Mouse (Mus musculus) liver, embryonic 14 days (tissue): ENCODE results near the gene Tm9sf1. TPM values are rescaled to one million over a fixed set of nuclear protein-coding genes. Genes with fewer than 3 reads are reported as not detected.

Experiments
- polyA plus RNA-seq: library from polyadenylated mRNA; depleted of rRNA; stranded (reverse); fragments of >200 nt; gene quantifications from 2 replicates; pipeline ENCODE4 v1.2.3, GENCODE M21; 2012; rRNA removed

Tm9sf1 gene
- 25.0 and 29.3 TPM in 2 replicates for polyA plus RNA-seq

DNA sequence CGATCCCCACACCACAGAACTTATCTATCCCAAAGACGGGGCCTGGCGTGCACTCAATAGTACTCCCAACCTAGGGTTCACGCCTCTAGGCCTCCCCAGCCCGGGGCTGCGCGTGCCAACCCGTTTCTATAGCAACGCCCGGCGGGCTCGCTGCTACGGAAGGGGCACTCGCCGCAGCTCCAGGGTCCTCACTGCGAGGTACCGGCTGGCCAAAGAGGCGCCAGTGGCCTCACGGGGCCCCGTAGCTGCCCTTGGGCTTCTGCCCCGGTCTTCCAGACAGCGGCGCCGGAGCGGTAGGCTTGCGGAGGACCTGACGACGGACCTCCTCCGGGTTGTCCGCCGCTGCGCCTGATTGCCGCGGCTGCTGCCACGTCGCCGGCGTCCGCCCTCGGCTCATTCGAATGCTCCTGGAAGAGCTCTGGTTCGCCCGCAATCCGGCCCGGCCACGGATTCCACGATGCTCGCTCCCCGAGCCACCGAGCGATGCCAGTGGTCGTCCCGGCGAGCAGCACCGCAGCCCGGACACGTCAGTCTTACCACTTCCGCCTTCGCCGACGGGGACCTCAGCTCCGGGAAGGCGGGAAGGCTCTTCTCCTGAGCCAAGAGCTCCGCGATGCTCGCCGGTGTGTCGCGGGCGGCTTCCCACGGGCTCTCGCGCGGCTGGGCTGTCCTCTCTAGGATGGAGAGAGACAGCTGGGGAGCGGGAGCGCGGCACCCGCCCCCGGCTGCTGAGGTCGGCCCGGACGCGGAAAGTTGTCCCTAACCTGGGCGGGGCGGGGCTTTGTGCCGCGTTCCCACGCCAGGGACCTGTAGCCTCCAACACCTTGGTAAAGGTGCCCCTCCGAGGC, at the start of gene Tm9sf1:
TSS of gene Tm9sf1 (minus strand) at position 747 of the 848 bp plus-strand sequence.

DNA sequence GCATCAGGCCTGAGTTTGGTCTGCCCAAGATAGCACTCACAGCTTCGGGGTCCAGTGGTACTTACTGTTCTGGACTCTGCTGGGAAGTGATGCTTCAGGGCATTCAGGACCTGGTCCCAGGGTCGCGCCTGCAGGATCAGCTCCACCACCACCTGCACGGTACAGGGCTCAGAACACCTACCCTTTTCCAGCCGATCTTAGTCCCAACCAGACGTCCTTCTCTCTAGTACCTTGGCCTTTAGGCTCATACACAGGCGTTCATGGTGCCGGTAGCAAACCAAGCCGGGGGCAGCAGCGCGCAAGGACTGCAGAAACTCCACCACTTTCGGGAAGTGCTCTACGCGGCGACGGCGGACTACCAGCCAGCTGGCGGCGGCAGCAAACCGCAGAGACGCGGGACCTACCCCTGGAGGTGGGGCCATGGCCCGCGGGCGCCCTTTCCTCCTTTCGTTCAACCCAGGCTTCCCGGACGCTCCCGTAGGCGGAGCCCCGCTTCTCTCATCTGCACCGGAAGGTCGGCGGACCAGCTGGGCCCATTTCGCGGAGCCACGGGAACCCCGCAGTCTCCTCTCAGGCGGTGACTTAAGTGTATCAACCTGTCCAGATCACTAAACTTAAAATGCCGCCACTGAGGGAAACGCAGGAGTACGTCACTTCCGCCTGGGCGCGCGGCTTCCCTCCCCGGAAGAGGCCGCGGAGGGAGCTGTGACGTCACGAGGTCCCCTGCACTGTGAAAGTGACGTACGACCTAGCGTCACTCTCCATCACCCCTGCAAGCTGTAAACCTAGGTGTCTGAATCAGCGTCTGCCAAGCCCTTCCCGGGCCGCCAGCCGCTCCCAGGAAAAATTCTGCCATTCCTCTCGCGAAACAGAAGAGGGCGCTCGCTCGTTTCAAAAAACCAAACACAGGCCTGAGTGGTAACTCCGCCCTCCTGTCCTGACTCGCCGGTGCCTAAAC, 37.8 kb upstream of the Tm9sf1 start, which contains the start of gene Tinf2:
TSS of gene Tinf2 (minus strand) at position 661 of the 958 bp plus-strand sequence.

DNA sequence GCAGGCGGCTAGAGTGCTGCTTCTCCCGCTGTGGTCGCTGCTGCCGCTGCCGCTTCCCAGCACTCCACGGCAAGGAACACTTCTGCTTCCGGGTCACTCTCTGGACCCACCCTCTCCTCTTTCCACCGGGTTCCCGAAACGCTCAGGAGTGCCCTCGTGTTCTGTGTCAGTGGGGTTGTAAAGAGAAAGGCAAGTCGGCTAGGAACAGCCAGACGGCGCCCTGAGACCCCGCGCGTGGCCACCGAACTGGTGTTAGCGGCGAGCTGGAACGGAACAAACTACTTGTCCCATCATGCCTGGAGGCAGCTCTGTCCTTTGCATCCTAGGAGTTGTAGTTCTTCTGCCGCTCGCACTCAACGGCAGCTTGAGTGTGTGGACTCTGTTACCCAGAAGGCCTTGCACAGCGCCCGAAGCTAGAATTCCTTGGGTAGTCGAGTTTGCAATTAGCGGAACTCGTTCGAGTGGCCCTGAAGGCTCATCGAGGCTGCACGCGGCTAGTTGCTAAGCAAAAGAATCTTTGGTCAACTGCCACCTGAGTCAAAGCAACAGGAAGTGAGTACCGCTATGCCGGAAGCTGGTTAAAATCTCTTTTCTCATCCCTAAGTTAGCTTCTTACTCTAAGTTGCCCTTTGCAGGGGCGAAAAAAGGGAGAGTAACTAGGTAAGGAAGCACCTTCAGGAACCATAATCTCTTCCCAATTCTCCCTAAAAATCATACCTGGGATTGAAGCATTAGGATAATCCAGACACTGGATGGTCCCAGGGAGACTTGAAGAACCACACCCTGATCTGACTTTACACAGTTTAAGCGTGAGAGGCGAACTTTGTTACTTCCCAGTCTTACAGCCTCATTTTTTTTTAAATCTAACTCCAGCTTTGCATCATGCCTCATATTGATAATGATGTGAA, 28.5 kb upstream of the Tm9sf1 start, which contains the start of the genes Gmpr2 and Nedd8:
TSS of gene Gmpr2 (plus strand) at position 109 of the 908 bp plus-strand sequence.
TSS of gene Nedd8 (minus strand) at position 292 of the 908 bp plus-strand sequence.

DNA sequence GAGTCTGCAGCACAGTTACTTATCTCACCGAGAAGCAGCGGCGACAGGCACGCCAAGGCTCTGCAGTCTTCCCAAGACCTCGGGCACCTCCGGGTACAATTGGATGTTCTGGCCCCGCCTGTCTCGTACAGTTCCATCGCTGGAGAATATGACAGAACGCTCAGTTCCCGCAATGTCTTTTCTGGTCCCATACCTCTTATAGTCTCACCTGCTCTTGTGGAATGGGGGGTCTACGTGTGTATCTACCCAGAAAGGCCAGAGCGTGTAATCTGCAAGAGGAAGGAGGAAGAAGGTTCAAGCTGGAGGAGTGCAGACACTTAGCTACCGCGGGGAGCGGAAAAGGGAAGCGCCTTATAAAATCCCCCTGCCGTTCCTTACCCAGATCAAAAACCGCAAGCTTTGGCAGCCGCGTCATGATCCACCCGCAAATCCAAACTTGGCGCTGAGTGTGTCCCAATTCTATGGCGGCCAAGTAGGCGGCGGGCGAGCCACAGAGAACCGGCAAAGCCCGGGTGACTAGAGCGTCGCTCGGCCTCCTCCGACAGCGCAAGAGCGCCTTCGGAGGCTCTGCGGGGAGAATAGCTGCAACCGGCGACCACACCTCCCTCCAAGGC, 16.5 kb upstream of the Tm9sf1 start, which contains the start of gene Mdp1:
TSS of gene Mdp1 (minus strand) at position 549 of the 614 bp plus-strand sequence.

DNA sequence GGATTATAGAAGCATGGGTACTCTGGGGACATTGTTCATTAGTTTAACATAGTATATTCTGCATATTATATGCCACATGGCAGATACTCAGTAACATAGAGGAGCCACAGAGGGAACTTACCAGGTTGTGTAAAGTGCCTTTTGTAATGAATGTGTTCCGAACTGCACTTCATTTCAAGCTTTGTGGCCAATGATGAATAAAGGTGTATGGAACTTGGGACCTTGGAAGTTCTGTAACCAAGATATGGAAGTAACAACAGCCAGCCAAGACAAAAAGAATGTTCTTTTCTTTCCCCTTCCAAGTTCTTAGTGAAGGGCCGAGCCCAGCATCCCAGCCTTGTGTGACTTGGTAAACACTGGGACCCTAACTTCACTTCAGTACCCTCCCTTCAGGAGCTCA, 6.3 kb upstream of the Tm9sf1 start, which contains the start of gene Tssk4:
TSS of gene Tssk4 (plus strand) at position 301 of the 400 bp plus-strand sequence.

DNA sequence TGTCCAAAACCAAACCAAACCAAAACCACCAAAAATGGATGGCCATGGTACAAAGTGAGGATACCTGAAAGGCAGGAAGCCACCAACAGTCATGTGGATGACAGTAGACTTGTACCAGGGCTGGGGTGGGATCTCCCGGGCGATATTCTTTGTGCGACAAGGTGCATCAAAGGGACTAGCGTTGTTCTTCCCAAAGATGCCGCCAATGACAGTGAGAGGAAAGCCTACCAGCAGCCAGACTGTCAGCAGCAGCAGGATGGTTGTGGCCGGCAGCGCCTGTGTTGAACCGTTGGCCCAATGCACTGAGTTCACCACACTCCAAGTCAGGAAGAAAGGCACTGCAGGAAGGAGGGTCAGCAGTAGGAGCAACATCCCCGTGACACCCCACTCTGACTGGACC, 5.8 kb downstream of the Tm9sf1 start, which contains the start of gene Gm49378:
TSS of gene Gm49378 (minus strand) at position 101 of the 400 bp plus-strand sequence.

DNA sequence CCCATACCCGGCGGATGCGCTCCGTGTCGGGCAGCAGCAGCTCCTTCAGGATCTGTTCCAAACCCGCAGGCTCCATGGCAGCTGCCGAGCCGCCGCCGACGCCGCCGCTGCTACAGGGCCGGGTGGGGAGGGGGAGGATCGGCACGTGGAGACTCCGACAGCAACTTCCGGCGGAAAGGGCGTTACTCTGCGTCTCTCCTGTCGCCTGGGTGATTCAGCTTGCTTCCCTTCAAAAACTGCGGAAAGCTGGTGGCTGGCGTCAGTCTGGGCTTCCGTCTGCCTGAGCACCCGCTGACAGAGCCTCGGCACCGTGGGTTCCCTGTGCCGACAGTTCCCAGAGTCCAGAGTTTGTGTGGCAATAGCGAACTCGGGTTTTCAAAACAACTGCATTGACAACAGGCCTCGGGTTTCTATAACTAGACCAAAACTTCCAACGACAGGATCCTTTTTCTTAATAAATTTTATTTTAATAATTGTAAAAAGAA, 8.0 kb downstream of the Tm9sf1 start, which contains the start of gene Ipo4:
TSS of gene Ipo4 (minus strand) at position 435 of the 485 bp plus-strand sequence.

DNA sequence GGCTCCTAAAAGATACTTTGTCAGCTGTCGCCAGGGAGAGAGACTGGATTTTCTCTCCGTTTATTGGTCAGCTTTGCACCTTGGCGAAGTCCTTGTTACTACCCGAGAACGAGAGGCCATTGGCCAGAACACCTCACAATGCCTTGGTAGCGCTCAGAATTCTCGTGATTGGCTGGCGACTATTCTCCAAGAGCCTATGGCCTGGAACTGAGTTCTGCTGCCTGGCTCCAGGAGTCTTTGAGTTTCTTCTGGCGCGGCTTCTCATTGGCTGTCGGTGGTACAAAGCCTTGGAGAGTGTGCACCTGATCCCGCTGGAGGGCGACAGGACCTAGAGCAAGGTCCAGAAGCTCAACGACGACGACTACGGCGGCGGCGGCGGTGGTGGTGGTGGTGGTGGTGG, 25.8 kb downstream of the Tm9sf1 start, which contains the start of gene Rec8:
TSS of gene Rec8 (plus strand) at position 216 of the 400 bp plus-strand sequence.

DNA sequence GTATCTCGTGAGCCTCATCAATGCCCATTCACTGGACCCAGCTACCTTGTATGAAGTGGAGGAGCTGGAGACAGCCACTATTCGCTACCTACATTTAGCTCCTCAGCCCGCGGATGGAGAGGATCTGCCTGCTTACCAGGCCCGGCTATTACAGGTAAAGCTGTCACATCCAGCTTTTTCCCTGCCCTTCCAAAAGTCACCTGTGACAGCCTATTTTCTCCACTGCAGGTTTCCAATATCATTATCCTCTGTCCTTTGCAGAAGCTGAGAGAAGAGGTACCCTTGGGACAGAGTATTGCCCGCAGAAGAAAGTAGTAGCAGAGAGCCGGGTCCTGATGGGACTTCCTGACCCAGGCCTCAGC, 40.4 kb downstream of the Tm9sf1 start, which contains the start of gene Irf9:
TSS of gene Irf9 (plus strand) at position 301 of the 362 bp plus-strand sequence.

DNA sequence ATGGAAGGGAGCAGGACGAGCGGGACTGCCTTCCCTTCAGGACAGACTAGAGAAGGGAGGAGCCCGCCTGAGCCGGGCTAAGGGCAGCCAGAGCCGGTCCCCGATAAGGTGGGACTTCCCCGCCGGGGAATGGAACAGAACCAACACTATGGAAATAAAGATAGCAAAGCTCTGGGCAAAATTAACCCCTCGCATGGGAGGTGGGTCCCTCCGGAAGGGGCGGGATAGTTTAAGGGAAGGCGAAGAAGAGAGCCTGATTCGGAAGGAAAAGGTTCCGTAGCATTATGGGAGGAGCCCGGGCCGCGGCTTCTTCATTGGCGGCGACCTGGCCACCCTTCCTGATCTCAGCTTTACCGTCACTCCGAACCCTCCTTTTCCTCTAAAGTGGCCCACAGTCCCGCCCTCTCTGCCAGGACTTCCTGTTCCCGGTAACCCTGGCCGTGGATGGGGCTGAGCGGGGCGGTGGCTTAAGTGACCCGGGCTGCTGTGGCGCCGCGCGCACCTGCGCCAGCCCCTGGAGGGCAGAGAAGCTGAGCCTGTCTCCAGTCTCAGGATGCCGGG, 52.2 kb downstream of the Tm9sf1 start, which contains the start of gene Rnf31:
TSS of gene Rnf31 (plus strand) at position 378 of the 561 bp plus-strand sequence.

DNA sequence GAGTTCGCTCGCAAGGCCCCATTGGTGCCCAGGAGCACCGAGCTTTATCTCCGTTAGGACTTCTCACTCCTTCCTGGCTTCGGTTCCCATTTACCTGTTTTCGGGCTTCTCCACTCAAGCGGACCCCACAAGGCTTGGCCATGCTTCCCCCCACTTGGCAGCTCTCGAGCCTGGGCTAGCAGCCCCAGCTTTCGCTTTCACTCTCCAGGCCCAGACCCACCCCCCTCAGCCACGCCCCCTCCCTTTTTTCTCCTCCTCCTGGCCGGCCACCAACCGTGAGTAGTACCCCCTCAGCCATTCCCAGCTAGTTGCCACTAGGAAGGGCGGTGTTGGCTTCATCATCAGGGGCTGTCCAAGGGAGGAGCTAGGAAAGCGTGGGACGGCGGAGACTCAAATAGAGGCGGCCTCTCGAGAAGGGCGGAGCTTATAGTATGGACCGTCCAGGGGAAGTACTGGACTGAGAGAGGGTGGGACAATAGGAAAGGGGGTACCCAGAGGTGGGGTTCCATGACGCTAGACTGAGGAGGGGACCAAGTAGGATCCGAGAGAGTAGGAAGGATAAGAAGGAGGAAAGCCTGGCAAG, 52.8 kb downstream of the Tm9sf1 start, which contains the start of gene Psme2:
TSS of gene Psme2 (minus strand) at position 366 of the 583 bp plus-strand sequence.

Other genes starting within 250 kb of the Tm9sf1 start
- gene Dhrs4, start 165.0 kb downstream of the Tm9sf1 start, polyA plus RNA-seq: 45.3 and 46.0 TPM in 2 replicates
- 2.0 and 2.3 TPM in 2 replicates for gene Carmil3, start 153.2 kb downstream of the Tm9sf1 start, polyA plus RNA-seq
- gene Cpne6, start 133.4 kb downstream of the Tm9sf1 start, polyA plus RNA-seq: 0.06 and 0.08 TPM in 2 replicates
- 0.01 TPM in 1 of 2 replicates, not detected in the other for gene Nrl, start 118.8 kb downstream of the Tm9sf1 start, polyA plus RNA-seq
- gene Pck2, start 103.5 kb downstream of the Tm9sf1 start, polyA plus RNA-seq: 21.6 and 22.1 TPM in 2 replicates
- gene Dcaf11, start 83.8 kb downstream of the Tm9sf1 start, polyA plus RNA-seq: 29.4 and 35.9 TPM in 2 replicates
- 0.76 and 0.83 TPM in 2 replicates for gene A730061H03Rik, start 83.4 kb downstream of the Tm9sf1 start, polyA plus RNA-seq
- gene Fitm1, start 68.2 kb downstream of the Tm9sf1 start, polyA plus RNA-seq: 0.20 and 0.69 TPM in 2 replicates
- 49.6 and 57.9 TPM in 2 replicates for gene Psme1, start 65.7 kb downstream of the Tm9sf1 start, polyA plus RNA-seq
- gene Emc9, start 58.5 kb downstream of the Tm9sf1 start, polyA plus RNA-seq: 17.8 and 19.8 TPM in 2 replicates
- gene Psme2, start 52.7 kb downstream of the Tm9sf1 start, polyA plus RNA-seq: 63.6 and 64.0 TPM in 2 replicates
- gene Rnf31, start 52.1 kb downstream of the Tm9sf1 start, polyA plus RNA-seq: 5.9 and 7.5 TPM in 2 replicates
- gene Irf9, start 40.2 kb downstream of the Tm9sf1 start, polyA plus RNA-seq: 17.6 and 23.7 TPM in 2 replicates
- 1.7 and 2.1 TPM in 2 replicates for gene Rec8, start 25.8 kb downstream of the Tm9sf1 start, polyA plus RNA-seq
- gene Ipo4, start 7.8 kb downstream of the Tm9sf1 start, polyA plus RNA-seq: 24.1 TPM in 2 replicates
- gene Gm49378, start 5.9 kb downstream of the Tm9sf1 start, polyA plus RNA-seq: 1.5 and 1.6 TPM in 2 replicates
- 0.35 and 0.44 TPM in 2 replicates for gene Tssk4, start 6.4 kb upstream of the Tm9sf1 start, polyA plus RNA-seq
- 14.2 and 15.2 TPM in 2 replicates for gene Mdp1, start 16.7 kb upstream of the Tm9sf1 start, polyA plus RNA-seq
- 13.3 and 16.5 TPM in 2 replicates for gene Gmpr2, start 28.1 kb upstream of the Tm9sf1 start, polyA plus RNA-seq
- 177 and 195 TPM in 2 replicates for gene Nedd8, start 28.3 kb upstream of the Tm9sf1 start, polyA plus RNA-seq
- 15.3 and 17.8 TPM in 2 replicates for gene Tinf2, start 38.0 kb upstream of the Tm9sf1 start, polyA plus RNA-seq
- 2.4 and 2.5 TPM in 2 replicates for gene Tgm1, start 70.1 kb upstream of the Tm9sf1 start, polyA plus RNA-seq
- gene Rabggta, start 78.5 kb upstream of the Tm9sf1 start, polyA plus RNA-seq: 10.6 and 12.3 TPM in 2 replicates
- gene Dhrs1, start 101.9 kb upstream of the Tm9sf1 start, polyA plus RNA-seq: 27.6 and 31.2 TPM in 2 replicates
- gene Nop9, start 101.9 kb upstream of the Tm9sf1 start, polyA plus RNA-seq: 12.2 and 15.0 TPM in 2 replicates
- 36.1 and 38.6 TPM in 2 replicates for gene Cideb, start 114.7 kb upstream of the Tm9sf1 start, polyA plus RNA-seq
- 0.57 and 0.65 TPM in 2 replicates for gene Ltb4r2, start 117.6 kb upstream of the Tm9sf1 start, polyA plus RNA-seq
- gene Ltb4r1, start 122.2 kb upstream of the Tm9sf1 start, polyA plus RNA-seq: 2.2 and 3.1 TPM in 2 replicates
- gene Adcy4, start 140.3 kb upstream of the Tm9sf1 start, polyA plus RNA-seq: 0.86 and 0.99 TPM in 2 replicates
- gene Ripk3, start 145.1 kb upstream of the Tm9sf1 start, polyA plus RNA-seq: 12.6 and 15.4 TPM in 2 replicates
- 0.71 and 1.5 TPM in 2 replicates for gene Nfatc4, start 179.3 kb upstream of the Tm9sf1 start, polyA plus RNA-seq
- 1.6 and 1.7 TPM in 2 replicates for gene Nynrin, start 210.2 kb upstream of the Tm9sf1 start, polyA plus RNA-seq
- gene Cbln3, start 240.6 kb upstream of the Tm9sf1 start, polyA plus RNA-seq: 0.10 and 0.16 TPM in 2 replicates
- 7.3 and 8.4 TPM in 2 replicates for gene Khnyn, start 241.1 kb upstream of the Tm9sf1 start, polyA plus RNA-seq